ENCODE assay signal across 9 mouse cellular contexts in genomic region chr11:88357325-88357724, GRCm38 (mm10).
A peak's percentile ranks its signal among the peaks of the same experiment; 100 is the strongest.
DNase-seq lines count a peak whose midpoint lies in the region; ATAC-seq and TF ChIP-seq lines count a peak whose summit lies in the region.
"Had no signal": no experiment of that assay in that cellular context is flagged by ENCODE, and none has a peak within 500 bp of the region (broad histone marks: within the 10 kb centered on the region; RNA-seq: fewer than 3 reads in every experiment).

No protein-coding gene starts in this region.

- ATAC-seq in neural tube, embryonic 11.5 days (ENCODE audit: insufficient read depth, low FRiP score, low TSS enrichment) = peak; percentile 47; the same call in 1 of the 2 replicates
- ATAC-seq in liver, embryonic 13.5 days (ENCODE audit: low read depth) = 0 out of 2 replicates have a peak, but pooled peaks have one; percentile 32
- no peak; the same call in 1 of the 2 replicates for ATAC-seq in stomach, embryonic 16.5 days (ENCODE audit: insufficient read depth, low FRiP score)
- ATAC-seq: Patski had no signal

- H3K27me3 ChIP-seq in neural tube, embryonic 11.5 days (ENCODE audit: control insufficient read depth, insufficient read depth, low read length) = no peaks in the 10 kb centered on the region
- no peaks in the 10 kb centered on the region for H3K27me3 ChIP-seq in liver, embryonic 13.5 days
- H3K27me3 ChIP-seq in stomach, embryonic 16.5 days (ENCODE audit: control insufficient read depth, insufficient read depth, low read length) = no peaks in the 10 kb centered on the region
- no peaks in the 10 kb centered on the region for H3K27me3 ChIP-seq in kidney, adult 2 months (replicated peaks; ENCODE audit: control insufficient read depth, insufficient read depth, low read length)
- H3K27me3 ChIP-seq: Patski had no signal

- H3K9me3 ChIP-seq in neural tube, embryonic 11.5 days (ENCODE audit: control insufficient read depth, low read length) = no peaks in the 10 kb centered on the region
- H3K9me3 ChIP-seq in liver, embryonic 13.5 days (replicated peaks) = no peaks in the 10 kb centered on the region
- no peaks in the 10 kb centered on the region for H3K9me3 ChIP-seq in stomach, embryonic 16.5 days (replicated peaks; ENCODE audit: control insufficient read depth, low read length)

- peak; percentile 10 for DNase-seq in embryo, embryonic 9.5 days (ENCODE audit: extremely low spot score)
- DNase-seq in embryo, embryonic 10.5 days (ENCODE audit: low spot score) = no peak
- DNase-seq in neural tube, embryonic 11.5 days (ENCODE audit: low spot score) = no peak
- DNase-seq in neural tube, embryonic 10.5 days (ENCODE audit: extremely low spot score, low spot score) = no peak
- no peak for DNase-seq in liver, embryonic 13.5 days
- no peak for DNase-seq in B cell, adult 2 months
- no peak for DNase-seq in kidney, adult 2 months

- H3K4me2 ChIP-seq in neural tube, embryonic 11.5 days (ENCODE audit: low read depth) = no peak overlapping the region
- no peak overlapping the region for H3K4me2 ChIP-seq in liver, embryonic 13.5 days
- no peak overlapping the region for H3K4me2 ChIP-seq in stomach, embryonic 16.5 days (ENCODE audit: low read depth, low read length)

- no peak overlapping the region for H3K9ac ChIP-seq in neural tube, embryonic 11.5 days (ENCODE audit: low read length)
- no peak overlapping the region for H3K9ac ChIP-seq in liver, embryonic 13.5 days
- H3K9ac ChIP-seq in stomach, embryonic 16.5 days (ENCODE audit: low read length) = no peak overlapping the region

- peak overlapping the region; percentile 77 for H3K27ac ChIP-seq in neural tube, embryonic 11.5 days (ENCODE audit: low read depth, low read length)
- H3K27ac ChIP-seq in liver, embryonic 13.5 days = no peak overlapping the region
- 0 out of 2 replicates have a peak overlapping the region, but pooled peaks have one; percentile 14 for H3K27ac ChIP-seq in stomach, embryonic 16.5 days (ENCODE audit: low read length)
- H3K27ac ChIP-seq in kidney, adult 2 months (ENCODE audit: insufficient read depth, low read depth, low read length) = no peak overlapping the region

- no peaks in the 10 kb centered on the region for H3K36me3 ChIP-seq in neural tube, embryonic 11.5 days (ENCODE audit: control insufficient read depth, insufficient read depth, low read length)
- H3K36me3 ChIP-seq in liver, embryonic 13.5 days = 0 out of 2 replicates have a peak, but pooled peaks cover 4% of the 10 kb centered on the region
- H3K36me3 ChIP-seq in stomach, embryonic 16.5 days (ENCODE audit: control insufficient read depth, insufficient read depth, low read length) = 0 out of 2 replicates have a peak, but pooled peaks cover 3% of the 10 kb centered on the region
- H3K36me3 ChIP-seq in kidney, adult 2 months (ENCODE audit: control insufficient read depth, insufficient read depth, low read length) = no peaks in the 10 kb centered on the region

- 66% methylated on average over 9 of the region's 9 CpGs for WGBS in neural tube, embryonic 11.5 days
- 51% methylated on average over 9 of the region's 9 CpGs for WGBS in liver, embryonic 13.5 days (ENCODE audit: insufficient replicate concordance)
- 58% methylated on average over 9 of the region's 9 CpGs for WGBS in stomach, embryonic 16.5 days
- WGBS in kidney, adult 2 months = 68% methylated on average over 9 of the region's 9 CpGs

- peaks cover 4% of the 10 kb centered on the region for H3K4me1 ChIP-seq in neural tube, embryonic 11.5 days (ENCODE audit: control insufficient read depth, insufficient read depth, low read length)
- peaks cover 48% of the 10 kb centered on the region for H3K4me1 ChIP-seq in liver, embryonic 13.5 days (replicated peaks)
- H3K4me1 ChIP-seq in stomach, embryonic 16.5 days (ENCODE audit: control insufficient read depth, insufficient read depth, low read length) = 0 out of 2 replicates have a peak, but pooled peaks cover 7% of the 10 kb centered on the region
- peaks cover 4% of the 10 kb centered on the region; the same call in 1 of the 2 replicates for H3K4me1 ChIP-seq in kidney, adult 2 months (ENCODE audit: control insufficient read depth, insufficient read depth, low read length)

- no peak overlapping the region for H3K4me3 ChIP-seq in neural tube, embryonic 11.5 days (ENCODE audit: low read depth, low read length)
- H3K4me3 ChIP-seq in liver, embryonic 13.5 days (replicated peaks) = no peak overlapping the region
- H3K4me3 ChIP-seq in stomach, embryonic 16.5 days (replicated peaks; ENCODE audit: low read length) = no peak overlapping the region
- H3K4me3 ChIP-seq in kidney, adult 2 months (ENCODE audit: insufficient read depth, low read depth, low read length) = no peak overlapping the region

- no peak for TF ChIP-seq POLR2A in kidney, adult 2 months (IDR thresholded peaks at IDR 0.05; ENCODE audit: low read depth, low read length)

- TF ChIP-seq CTCF in kidney, adult 2 months (conservative IDR thresholded peaks at IDR 0.05; ENCODE audit: insufficient read depth, insufficient read length, low read depth, low read length) = no peak

Comparison
In these comparisons a context has a peak if more than half of its experiments do, and no peak if none do; other contexts are left out.
1. H3K27ac ChIP-seq: peak in neural tube, embryonic 11.5 days (single experiment) and stomach, embryonic 16.5 days (single experiment); none in liver, embryonic 13.5 days (single experiment) and kidney, adult 2 months (single experiment).